Mouse (Mus musculus) mouse trophoblast stem cell (cell line): Measurements from ENCODE around the gene Cog5.

Experiments
- in situ Hi-C, 2 experiments: fragments of 300-500 bp; cut with MseI, MboI; formaldehyde crosslinking; loops; 2 replicates in 1 of 2; 3 replicates in 1 of 2; pipeline ENCODE4 v1.15.1; 2025

The Cog5 gene

DNA sequence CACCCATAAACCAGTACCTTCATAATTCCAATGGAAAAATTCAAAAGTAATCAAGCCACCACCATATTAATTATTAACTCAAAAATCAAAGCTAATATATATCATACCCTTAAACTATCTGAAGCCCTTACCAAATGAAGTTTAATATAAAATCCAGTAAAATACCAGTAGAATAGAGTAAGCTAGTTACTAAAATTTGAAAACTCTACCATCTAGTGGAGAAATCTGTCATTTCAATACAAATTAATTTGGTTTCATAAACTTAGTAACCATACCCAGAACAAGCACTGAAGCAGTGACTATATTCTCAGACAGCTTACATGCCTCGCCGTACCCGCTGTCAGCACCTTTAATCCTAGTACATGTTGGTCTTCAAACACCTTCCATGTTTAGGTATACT, 277.1 kb downstream of the Cog5 start:
- in situ Hi-C loops = no loop called here

GRCm38 (mm10) chr12:31936657-31937300, 282.1 kb downstream of the Cog5 start:
- in situ Hi-C loops = no loop called here

- in situ Hi-C loops = no loop called here
Observed at GRCm38 (mm10) chr12:31937613-31938012, 282.9 kb downstream of the Cog5 start.

GRCm38 (mm10) chr12:31938391-31938997, 283.8 kb downstream of the Cog5 start:
- in situ Hi-C loops = no loop called here

DNA sequence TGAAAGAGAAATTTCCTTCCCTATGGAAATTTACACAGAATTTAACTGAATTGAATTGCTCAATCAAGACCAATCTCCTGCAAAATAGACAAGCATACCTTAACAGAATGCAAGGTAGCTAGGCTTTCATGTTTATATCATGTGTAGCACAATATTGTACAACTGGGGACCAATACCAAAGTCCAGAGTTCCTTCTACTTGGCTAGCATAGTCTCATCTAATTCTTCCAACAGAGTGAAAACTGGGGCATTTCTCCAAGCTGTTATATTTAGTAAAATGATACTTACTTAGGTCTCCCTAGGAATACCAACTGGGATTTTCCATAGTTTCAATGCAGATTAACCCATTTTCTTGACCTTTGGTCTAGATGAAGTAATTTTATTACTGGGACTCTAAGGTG, 284.4 kb downstream of the Cog5 start:
- in situ Hi-C loops = no loop called here

- in situ Hi-C loops = no loop called here
Observed at GRCm38 (mm10) chr12:31943020-31943654, 288.5 kb downstream of the Cog5 start.

- in situ Hi-C loops = no loop called here
Observed at GRCm38 (mm10) chr12:31944405-31944804, 289.7 kb downstream of the Cog5 start.

DNA sequence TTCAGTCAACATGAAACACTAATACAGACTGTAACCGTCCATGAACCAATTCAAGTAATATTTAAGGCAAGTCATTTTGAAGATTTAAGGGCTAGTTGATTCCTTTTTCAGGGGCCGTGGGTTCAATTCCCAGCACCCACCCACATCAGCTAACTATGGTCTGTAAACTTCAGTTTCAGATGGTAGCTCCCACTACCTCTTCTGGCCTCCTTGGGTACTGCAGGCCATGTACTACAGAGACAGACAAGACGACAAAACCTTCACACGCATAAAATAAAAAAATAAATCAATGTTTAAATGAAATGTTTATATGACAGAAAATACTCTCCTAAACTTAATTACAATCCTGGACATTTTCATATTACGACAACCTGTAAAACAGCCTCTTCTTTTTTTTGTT, 292.8 kb downstream of the Cog5 start:
- in situ Hi-C loops = no loop called here

DNA sequence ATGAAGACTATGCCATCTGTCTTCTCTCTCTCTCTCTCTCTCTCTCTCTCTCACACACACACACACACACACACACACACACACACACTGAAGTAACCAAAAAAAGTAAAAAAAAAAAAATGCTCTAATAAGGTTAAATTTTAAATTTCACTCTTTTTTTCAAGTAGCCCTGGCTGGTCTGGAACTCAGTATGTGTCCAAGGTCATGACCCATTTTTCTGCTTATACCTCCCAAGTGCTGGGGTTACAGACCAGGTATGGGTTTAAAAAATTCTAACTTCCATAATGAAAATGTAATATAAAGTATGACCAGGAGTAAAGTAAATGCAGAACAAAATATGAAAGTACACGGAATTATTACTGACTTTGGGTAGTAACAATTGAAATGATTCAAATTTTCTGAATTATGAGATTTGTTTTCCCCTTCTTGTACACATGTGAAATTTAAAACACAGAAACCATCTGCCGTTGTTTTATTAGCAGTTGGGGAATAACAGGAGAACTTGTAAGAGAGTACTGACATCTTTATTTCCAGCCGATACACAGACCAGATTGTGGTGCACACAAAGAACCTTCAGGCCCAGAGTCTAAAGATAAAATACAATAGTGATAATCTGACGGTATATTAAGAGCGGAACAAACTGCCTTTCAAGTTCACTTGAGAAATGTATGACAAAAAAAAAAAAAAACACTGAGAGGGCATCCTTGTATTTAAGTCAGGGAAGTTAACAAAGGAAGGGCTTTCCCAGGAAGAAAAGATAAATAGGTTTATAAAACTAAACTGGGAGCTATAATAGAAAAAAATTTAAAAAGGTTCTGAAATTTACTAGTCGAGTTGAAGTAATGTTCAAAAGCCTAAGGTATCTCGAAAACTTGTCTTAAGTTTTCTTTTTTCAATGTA, 293.7 kb downstream of the Cog5 start:
- in situ Hi-C loops = no loop called here

GRCm38 (mm10) chr12:31949193-31949741, 294.6 kb downstream of the Cog5 start:
- in situ Hi-C loops = no loop called here

GRCm38 (mm10) chr12:31949759-31950658, 295.3 kb downstream of the Cog5 start, which contains the start of gene Hbp1:
Hbp1 (minus strand) TSS chr12:31950535.
- in situ Hi-C loops = no loop called here

DNA sequence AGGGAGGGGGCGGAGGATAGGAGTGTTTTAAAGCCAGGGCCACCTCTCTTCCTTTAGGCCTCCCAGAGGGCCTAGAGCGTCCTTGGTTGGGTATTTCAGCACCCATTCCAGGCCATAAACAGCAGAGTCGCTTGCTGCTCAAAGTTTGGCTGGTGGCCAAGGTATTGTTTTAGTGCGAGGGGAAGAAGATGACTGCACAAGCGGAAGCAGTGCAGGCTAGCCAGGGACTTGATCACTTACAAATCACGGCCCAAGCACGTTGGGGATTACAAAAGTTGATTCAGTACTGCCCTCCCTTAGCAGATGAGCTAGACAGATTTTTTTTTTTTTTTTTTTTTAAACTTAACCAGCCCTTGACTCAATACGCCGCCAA, 296.0 kb downstream of the Cog5 start:
- in situ Hi-C loops = no loop called here

- in situ Hi-C loops = no loop called here
Observed at GRCm38 (mm10) chr12:31955843-31956242, 301.2 kb downstream of the Cog5 start.

- in situ Hi-C loops = no loop called here
Observed at GRCm38 (mm10) chr12:31964074-31964473, 309.4 kb downstream of the Cog5 start.

DNA sequence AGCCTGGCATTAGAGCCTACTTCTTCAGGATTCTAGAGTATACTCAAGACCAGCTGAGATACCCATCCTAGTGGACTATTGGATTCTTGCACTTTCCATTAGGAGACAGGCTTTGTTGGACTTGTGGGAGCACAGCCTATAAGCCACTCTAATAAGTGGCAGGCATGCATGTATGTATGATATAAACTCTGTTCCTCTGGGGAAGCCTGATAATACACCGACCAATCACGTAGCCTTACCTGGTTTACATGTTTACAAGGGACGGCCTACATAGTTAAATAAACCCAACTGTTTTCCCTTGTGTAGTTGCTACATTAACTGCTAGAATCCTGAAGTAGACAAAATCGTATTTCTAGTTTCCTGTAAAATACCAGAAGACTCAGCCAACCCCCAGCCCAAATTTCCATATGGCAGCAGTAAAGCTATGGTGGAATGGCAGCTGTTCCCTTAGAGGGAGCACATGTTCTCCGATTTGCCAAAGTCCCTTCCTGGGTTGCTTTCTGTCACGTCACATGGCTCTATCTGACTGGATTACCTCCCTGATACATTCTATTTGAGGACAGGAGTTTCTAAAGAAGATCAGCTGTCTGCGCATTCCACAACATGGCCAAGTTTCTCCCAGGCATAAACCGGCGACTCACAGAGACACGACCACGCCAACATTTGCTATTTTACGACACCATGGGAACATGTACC, 311.0 kb downstream of the Cog5 start:
- in situ Hi-C loops = loop anchor here (5.0 kb wide), 2 partner anchors 177 to 282 kb away; no protein-coding TSS in a partner anchor

DNA sequence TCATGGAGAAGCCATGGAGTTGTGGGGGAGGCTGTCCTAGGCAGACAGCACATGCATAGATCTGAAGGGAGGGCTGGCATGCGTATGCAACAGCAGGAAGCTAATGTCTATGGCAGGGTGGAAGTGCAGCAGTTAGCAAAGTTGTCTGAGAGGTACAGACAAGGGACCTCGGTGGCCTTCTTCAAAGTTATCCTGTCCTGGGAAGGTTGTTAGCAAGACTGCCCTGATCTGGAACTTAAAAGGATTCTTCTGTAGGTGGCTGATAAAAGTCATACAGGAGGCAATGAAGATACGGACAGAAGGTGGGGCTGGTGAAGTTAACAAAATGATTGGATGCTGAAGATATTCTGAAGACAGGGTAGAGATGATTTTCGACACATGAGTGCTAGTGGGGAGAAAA, 311.7 kb downstream of the Cog5 start:
- in situ Hi-C loops = loop anchor here (5.0 kb wide), 2 partner anchors 176 to 281 kb away; no protein-coding TSS in a partner anchor

GRCm38 (mm10) chr12:31967536-31967935, 312.9 kb downstream of the Cog5 start:
- in situ Hi-C loops = loop anchor here (5.0 kb wide), 2 partner anchors 175 to 280 kb away; no protein-coding TSS in a partner anchor

GRCm38 (mm10) chr12:31969111-31969510, 314.4 kb downstream of the Cog5 start:
- in situ Hi-C loops = loop anchor here (5.0 kb wide), 2 partner anchors 173 to 278 kb away; no protein-coding TSS in a partner anchor

DNA sequence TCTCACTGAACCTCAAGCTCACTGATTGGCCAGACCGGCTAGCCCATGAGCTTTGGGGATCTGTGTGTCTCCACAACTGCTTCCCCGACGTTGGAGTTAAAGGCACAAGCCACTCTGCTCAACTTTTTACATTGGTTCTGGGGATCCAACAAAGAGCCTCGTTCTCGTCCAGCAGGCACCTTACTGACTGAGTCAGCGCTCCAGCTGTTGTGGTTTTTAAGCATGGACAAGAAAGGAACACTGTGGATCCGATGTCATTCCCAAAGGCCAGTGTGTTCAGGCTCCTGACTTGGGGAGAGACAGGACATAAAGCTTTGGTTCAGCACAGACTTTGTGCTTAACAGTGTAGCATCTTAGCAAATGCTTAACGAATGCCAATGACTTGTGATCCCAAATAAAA, 316.9 kb downstream of the Cog5 start:
- in situ Hi-C loops = no loop called here
